Mouse (Mus musculus): Measurements from ENCODE around the gene Ethe1. TPM values are rescaled to one million over a fixed set of nuclear protein-coding genes. Genes with fewer than 3 reads are reported as not detected.
"Not testable (repeated sequence)": the region's sequence is repeated elsewhere in the genome, so short reads cannot be mapped to it uniquely, and the experiment has no call there.

The Ethe1 gene
- polyA plus RNA-seq, 1 experiment from 2014 or later, result 17.0 TPM

DNA sequence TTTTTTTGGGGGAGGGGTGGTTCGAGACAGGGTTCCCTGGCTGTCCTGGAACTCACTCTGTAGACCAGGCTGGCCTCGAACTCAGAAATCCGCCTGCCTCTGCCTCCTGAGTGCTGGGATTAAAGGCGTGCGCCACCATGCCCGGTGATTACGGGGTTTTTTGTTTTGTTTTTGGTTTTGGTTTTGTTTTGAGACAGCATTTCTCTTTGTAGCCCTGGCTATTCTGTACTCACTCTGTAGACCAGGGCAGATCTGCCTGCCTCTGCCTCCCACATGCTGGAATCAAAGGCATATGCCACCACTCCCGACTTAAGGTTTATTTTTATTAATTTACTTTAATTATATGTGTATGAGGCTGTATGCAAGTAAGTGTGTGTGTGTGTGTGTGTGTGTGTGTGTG, 31.0 kb downstream of the Ethe1 start:
- ATAC-seq; H3K4me2 ChIP-seq; H3K4me3 ChIP-seq; H3K27ac ChIP-seq; H3K9me3 ChIP-seq (replicated peaks); H3K27me3 ChIP-seq (replicated peaks); H3K9ac ChIP-seq: not testable (repeated sequence)
- Histone ChIP-seq H3K36me3 (peaks cover 30% of the 10 kb centered on the region), H3K4me1 (peaks cover 17% of the 10 kb centered on the region)
- WGBS (ENCODE audit: insufficient replicate concordance), result 73% methylated on average over 8 of the region's 8 CpGs

DNA sequence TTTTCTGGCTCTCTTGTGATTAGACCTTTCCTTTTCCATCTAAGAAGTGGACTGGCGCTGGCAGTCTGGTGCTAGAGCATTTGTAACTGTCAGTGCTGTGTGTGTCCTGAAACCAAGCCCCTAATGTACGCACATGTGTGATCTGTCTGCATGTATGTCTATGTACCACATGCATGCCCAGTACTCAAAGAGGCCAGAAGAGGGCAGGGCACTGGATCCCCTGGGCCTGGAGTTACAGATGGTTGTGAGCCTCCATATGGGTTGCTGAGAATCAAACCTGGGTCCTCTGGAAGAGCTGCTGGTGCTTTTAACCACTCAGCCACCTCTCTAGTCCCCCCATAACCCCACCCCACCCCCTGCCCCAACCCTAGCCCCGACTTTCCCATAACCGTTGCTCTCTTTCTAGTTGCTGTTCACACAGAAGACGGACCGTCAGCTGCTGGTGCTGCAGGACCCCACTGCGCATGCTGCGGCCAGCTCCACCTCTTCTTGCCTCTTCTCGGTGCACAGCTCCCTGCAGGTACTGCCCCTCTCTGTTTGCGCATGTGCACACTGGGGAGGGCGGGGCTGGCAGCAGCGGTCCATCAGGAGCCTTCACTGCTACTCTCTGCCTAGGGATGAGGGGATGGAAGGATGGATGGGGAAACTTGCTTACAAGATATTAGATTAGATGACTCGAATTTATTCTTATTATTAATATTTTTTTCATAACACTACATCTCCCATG, 32.5 kb downstream of the Ethe1 start:
- WGBS (ENCODE audit: insufficient replicate concordance), result 81% methylated on average over 13 of the region's 13 CpGs
- Histone ChIP-seq H3K4me3 (no peak overlapping the region), H3K27ac (no peak overlapping the region), H3K36me3 (peaks cover 30% of the 10 kb centered on the region), H3K4me1 (peaks cover 17% of the 10 kb centered on the region), H3K9me3 (replicated peaks) (no peaks in the 10 kb centered on the region; the same call in 1 of the 2 replicates), H3K4me2 (no peak overlapping the region), H3K9ac (no peak overlapping the region), H3K27me3 (replicated peaks) (no peaks in the 10 kb centered on the region; the same call in 1 of the 2 replicates)
- ATAC-seq, result no peak

DNA sequence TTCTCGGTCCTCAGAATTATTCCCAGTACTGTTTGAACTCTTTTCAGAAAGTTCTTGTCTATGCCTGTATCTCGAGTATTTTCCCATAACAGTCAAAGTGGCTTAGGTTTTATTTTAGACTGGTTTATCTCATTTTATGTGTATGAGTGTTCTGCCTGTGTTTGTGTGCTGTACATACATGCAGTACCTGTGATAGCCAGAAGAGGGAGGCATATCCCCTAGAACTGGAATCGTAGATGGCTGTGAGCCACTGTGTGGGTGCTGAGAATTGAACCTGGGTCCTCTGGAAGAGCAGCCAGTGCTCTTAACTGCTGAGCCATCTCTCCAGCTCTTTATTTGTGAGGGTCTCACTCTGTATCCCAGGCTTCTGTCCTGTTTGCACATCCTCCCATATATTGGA, 33.9 kb downstream of the Ethe1 start:
- H3K9ac ChIP-seq, result no peak overlapping the region
- H3K9me3 ChIP-seq (replicated peaks), result no peaks in the 10 kb centered on the region; the same call in 1 of the 2 replicates
- peaks cover 30% of the 10 kb centered on the region for H3K36me3 ChIP-seq
- H3K27me3 ChIP-seq (replicated peaks), result no peaks in the 10 kb centered on the region; the same call in 1 of the 2 replicates
- 74% methylated on average over 3 of the region's 3 CpGs for WGBS (ENCODE audit: insufficient replicate concordance)
- no peak overlapping the region for H3K4me2 ChIP-seq
- peaks cover 14% of the 10 kb centered on the region for H3K4me1 ChIP-seq
- no peak overlapping the region for H3K4me3 ChIP-seq
- ATAC-seq, result no peak
- no peak overlapping the region for H3K27ac ChIP-seq

DNA sequence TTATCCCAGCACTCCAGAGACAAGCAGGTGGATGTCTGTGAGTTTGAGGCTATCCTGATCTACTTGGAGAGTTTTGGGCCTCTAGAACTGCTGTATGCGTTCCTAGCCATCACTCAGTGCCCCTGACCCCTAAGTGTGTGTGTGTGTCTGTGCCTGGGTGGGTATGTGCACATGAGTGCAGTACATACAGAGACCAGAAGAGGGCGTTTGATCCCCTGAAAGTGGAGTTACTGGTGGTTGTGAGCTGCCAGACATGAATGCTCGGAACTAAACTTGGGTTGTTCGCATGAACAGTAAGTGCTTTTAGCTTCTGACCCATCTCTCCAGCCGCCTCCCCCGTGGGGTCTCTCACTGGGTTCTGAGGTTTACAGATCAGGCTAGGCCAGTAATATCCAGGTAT, 35.6 kb downstream of the Ethe1 start:
- H3K27me3 ChIP-seq (replicated peaks), result no peaks in the 10 kb centered on the region; the same call in 1 of the 2 replicates
- no peak overlapping the region for H3K9ac ChIP-seq
- peaks cover 30% of the 10 kb centered on the region for H3K36me3 ChIP-seq
- H3K4me2 ChIP-seq, result no peak overlapping the region
- WGBS (ENCODE audit: insufficient replicate concordance), result 75% methylated on average over 6 of the region's 6 CpGs
- H3K4me1 ChIP-seq, result no peaks in the 10 kb centered on the region
- no peak overlapping the region for H3K27ac ChIP-seq
- ATAC-seq, result no peak
- H3K9me3 ChIP-seq (replicated peaks), result no peaks in the 10 kb centered on the region; the same call in 1 of the 2 replicates
- H3K4me3 ChIP-seq, result no peak overlapping the region

DNA sequence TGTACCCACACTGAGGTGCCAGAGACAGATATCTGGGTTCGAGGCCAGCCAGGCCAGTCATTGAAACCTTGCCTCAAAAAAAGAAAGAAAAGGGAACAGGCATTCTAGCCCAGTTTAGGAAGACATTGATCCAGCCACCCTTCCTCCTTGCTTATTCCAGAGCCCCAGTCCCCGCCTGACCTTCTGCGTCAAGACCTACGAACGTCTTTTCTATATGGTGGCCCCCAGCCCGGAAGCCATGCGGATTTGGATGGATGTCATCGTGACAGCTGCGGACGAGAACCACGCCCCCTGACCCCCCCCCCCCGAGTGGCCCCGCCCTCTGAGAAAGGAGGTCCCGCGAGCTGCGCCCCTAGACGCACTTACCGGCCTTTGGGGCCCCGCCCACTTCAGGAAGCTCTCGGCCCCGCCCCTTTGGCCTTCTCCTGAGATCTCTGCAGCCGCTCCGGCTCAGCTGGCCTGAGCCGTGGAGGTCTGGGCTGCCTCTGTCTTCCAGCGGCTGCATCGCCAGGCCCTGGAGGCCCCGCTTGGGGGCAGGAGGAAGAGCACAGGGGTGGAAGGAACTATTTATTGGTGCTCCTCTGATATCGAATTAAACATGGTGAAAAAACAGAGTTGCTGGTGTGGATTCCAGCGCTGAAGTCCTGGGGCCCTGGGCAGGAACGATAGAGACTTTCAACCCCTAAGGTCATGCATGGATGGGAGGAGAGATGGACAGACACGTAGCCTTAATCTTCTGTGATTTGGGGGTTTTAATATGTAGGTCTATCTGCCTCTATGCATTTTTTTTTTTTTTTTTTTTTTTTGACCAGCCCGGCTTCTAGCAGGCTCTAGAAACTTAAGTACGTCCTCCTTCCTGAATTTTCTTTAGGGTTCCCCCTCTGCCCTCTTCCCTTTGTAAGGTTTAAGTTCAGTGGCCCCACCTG, 41.6 kb downstream of the Ethe1 start:
- Histone ChIP-seq H3K27me3 (replicated peaks) (no peaks in the 10 kb centered on the region), H3K4me2 (peak overlapping the region; percentile 70), H3K4me1 (peaks cover 9% of the 10 kb centered on the region), H3K36me3 (no peaks in the 10 kb centered on the region), H3K4me3 (peak overlapping the region; percentile 41), H3K27ac (no peak overlapping the region), H3K9ac (peak overlapping the region; percentile 59; the same call in 1 of the 2 replicates), H3K9me3 (replicated peaks) (no peaks in the 10 kb centered on the region)
- ATAC-seq, result peak; percentile 89
- 9% methylated on average over 33 of the region's 33 CpGs for WGBS (ENCODE audit: insufficient replicate concordance)

DNA sequence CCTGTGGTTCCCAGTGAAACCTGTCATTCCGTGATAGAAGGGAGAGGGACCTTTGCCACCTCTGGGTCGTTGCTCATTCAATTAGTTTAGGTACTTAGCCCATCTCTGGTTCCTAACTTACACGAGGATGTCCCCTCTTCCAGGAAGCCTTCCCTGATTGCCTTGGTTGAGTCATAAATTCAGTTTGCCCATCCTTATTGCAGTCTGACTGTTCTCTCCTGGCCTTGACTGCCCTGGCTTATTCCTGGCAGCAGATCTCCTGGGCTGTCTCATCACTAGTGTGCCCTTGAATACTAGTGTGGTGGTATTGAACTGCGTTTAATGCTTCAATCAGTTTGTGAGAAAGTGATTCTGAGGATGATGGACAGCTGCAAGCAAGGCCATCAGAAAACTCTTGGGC, 42.3 kb downstream of the Ethe1 start:
- WGBS (ENCODE audit: insufficient replicate concordance), result 55% methylated on average over 4 of the region's 4 CpGs
- Histone ChIP-seq H3K9ac (no peak overlapping the region), H3K4me2 (0 out of 2 replicates have a peak overlapping the region, but pooled peaks have one; percentile 70), H3K36me3 (no peaks in the 10 kb centered on the region), H3K4me1 (peaks cover 9% of the 10 kb centered on the region), H3K27me3 (replicated peaks) (no peaks in the 10 kb centered on the region), H3K4me3 (no peak overlapping the region), H3K9me3 (replicated peaks) (no peaks in the 10 kb centered on the region), H3K27ac (no peak overlapping the region)
- no peak for ATAC-seq

DNA sequence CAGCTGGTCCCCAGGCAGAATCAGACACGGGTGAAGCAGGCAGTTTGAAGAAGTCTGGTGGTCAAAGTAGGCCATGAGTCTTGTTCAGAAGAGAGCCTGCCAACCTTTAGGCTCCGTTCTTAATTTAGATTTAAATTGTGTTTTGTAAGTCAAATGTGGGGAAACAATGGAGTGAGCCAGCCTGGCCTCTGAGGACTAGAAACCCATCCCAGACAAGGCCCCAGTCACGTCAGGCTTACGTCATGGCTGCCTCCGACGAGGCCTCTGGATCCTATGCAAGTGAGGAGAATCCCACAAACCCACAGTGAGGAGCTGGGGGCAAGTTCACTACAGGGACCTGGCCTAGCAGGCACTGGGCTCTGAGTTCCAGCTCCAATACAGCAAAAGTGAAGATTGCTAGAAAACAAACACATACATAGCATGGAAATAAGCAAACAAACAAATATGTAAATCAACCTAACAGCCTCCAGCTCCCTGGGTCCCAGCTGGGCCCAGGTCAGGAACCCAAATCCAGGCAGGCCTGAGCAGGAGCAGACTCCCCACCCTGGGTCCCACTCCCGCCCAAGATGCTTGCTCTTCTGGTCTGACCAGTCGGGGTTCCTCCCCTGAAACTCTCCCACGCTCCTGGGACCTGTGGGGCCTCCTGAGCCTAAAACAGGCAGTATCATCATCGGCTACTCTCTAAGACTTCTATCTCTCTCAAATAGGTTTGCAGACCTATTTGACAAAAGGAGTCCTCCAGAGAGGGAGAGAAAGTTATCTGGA, 43.0 kb downstream of the Ethe1 start:
- ATAC-seq, result no peak
- no peaks in the 10 kb centered on the region; the same call in 1 of the 2 replicates for H3K27me3 ChIP-seq (replicated peaks)
- H3K4me1 ChIP-seq, result peaks cover 9% of the 10 kb centered on the region
- 61% methylated on average over 10 of the region's 10 CpGs for WGBS (ENCODE audit: insufficient replicate concordance)
- no peak overlapping the region for H3K27ac ChIP-seq
- H3K9ac ChIP-seq, result no peak overlapping the region
- no peaks in the 10 kb centered on the region for H3K36me3 ChIP-seq
- H3K4me2 ChIP-seq, result no peak overlapping the region
- no peak overlapping the region for H3K4me3 ChIP-seq
- no peaks in the 10 kb centered on the region for H3K9me3 ChIP-seq (replicated peaks)

DNA sequence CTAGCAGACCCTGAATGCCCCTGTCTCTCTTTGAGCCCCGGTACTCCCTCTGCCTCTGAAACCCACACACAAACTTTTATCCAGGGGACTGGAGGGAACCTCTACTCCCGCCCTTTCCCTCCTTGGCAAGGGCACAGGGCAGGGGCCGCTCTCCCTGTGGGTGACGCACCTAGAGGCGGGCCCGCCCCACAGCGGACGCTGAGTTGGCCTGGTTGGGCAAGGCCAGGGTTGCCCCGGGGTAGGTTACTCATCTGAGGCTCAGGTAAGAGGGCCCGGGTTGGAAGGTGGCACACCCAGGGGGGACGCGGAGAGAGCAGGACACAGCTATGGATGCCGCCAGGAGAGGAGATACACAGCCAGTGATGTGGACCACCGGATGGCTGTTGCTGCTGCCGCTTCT, 48.9 kb downstream of the Ethe1 start, which contains the start of gene Lypd3:
TSS of gene Lypd3 (plus strand) at position 287 of the 400 bp plus-strand sequence.
- 0 out of 2 replicates have a peak within 1 kb of the TSS, but pooled peaks have one; percentile 50 for H3K4me3 ChIP-seq
- 0 out of 2 replicates have a peak within 1 kb of the TSS, but pooled peaks have one; percentile 79 for H3K4me2 ChIP-seq
- no peaks in the 10 kb centered on the region for H3K36me3 ChIP-seq
- 32% methylated on average over 15 of the region's 15 CpGs for WGBS (ENCODE audit: insufficient replicate concordance)
- no peak within 1 kb of the TSS for H3K9ac ChIP-seq
- no peak for ATAC-seq
- H3K4me1 ChIP-seq, result peaks cover 17% of the 10 kb centered on the region
- no peaks in the 10 kb centered on the region for H3K9me3 ChIP-seq (replicated peaks)
- peaks cover 53% of the 10 kb centered on the region for H3K27me3 ChIP-seq (replicated peaks)
- H3K27ac ChIP-seq, result no peak within 1 kb of the TSS; the same call in 1 of the 2 replicates

DNA sequence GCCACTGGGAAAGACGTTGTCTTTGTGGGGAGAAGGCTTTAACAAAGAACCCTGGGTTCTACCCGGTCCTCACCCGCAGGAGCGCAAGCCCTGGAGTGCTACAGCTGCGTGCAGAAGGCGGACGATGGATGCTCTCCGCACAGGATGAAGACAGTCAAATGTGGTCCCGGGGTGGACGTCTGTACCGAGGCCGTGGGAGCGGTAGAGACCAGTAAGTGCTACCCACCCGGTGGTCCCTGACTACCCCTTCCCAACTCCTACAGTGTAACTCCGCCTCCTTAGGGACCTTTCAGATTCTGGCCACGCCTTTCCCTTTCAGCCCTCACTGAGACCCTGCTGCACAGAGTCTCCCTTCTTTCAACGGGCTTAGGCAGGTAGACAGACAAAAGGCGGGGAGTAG, 49.7 kb downstream of the Ethe1 start:
- no peak overlapping the region for H3K9ac ChIP-seq
- ATAC-seq, result no peak
- peaks cover 17% of the 10 kb centered on the region for H3K4me1 ChIP-seq
- H3K27me3 ChIP-seq (replicated peaks), result peaks cover 53% of the 10 kb centered on the region
- WGBS (ENCODE audit: insufficient replicate concordance), result 4% methylated on average over 18 of the region's 18 CpGs
- H3K4me3 ChIP-seq, result 0 out of 2 replicates have a peak overlapping the region, but pooled peaks have one; percentile 50
- H3K27ac ChIP-seq, result no peak overlapping the region
- H3K9me3 ChIP-seq (replicated peaks), result no peaks in the 10 kb centered on the region
- H3K36me3 ChIP-seq, result no peaks in the 10 kb centered on the region
- no peak overlapping the region for H3K4me2 ChIP-seq

DNA sequence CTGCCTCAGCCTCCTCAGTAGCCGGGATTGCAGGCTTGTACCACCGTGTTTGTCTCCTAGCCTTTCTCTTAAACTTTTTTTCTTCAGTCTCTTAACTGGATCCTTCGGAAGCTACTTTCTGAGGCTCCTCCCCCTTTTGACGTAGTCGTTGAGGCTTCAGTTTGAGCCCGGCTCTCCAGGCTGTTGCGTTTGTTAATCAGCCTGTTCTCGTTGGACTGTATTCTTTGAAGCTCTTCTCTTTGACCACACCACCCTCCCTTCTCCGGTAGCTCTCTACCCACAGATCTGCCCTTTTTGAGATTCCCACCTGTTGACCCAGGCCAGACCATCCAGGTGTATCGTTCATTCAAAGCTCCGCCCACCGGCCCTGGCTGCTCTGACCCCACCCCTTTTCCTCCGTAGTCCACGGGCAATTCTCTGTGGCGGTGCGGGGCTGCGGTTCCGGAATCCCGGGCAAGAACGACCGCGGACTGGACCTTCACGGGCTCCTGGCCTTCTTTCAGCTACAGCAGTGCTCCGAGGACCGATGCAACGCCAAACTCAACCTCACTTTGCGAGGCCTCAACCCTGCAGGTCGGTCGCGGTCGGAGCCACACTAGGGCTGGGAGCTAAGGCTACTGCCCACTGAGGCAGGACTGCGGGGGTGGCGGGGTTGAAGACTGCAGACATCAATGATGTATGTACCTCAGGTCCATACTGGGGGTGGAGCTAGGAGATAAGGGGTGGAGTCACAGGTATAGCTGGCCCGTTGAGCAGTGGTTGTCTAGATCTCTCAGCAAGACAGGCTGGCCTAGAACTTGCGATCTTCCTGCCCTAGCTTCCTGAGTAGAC, 50.9 kb downstream of the Ethe1 start:
- no peak overlapping the region for H3K27ac ChIP-seq
- H3K4me2 ChIP-seq, result peak overlapping the region; percentile 79
- peak overlapping the region; percentile 9; the same call in 1 of the 2 replicates for H3K9ac ChIP-seq
- H3K4me3 ChIP-seq, result peak overlapping the region; percentile 50
- 0 out of 2 replicates have a peak, but pooled peaks have one; percentile 30 for ATAC-seq
- peaks cover 17% of the 10 kb centered on the region for H3K4me1 ChIP-seq
- WGBS (ENCODE audit: insufficient replicate concordance), result 3% methylated on average over 35 of the region's 35 CpGs
- no peaks in the 10 kb centered on the region for H3K9me3 ChIP-seq (replicated peaks)
- peaks cover 53% of the 10 kb centered on the region for H3K27me3 ChIP-seq (replicated peaks)
- no peaks in the 10 kb centered on the region for H3K36me3 ChIP-seq

DNA sequence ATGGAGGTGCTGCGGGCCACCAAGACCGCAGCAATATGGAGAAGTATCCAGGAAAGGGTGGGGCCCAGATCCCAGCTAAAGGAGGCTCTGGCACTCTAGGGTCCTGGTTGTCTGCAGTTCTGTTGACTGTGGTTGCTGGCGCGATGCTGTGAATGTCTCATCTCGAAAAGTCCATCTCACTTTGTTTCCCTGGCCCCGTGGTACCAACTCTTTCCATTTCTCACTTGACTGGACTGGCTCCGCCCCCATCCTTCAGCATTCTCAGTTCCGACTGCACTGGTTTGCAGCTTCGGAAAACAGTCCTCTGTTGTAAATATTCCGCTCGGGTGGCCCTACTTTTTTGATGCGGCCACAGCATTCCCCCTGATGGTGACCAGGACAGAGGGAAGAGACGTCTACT, 53.1 kb downstream of the Ethe1 start:
- Histone ChIP-seq H3K36me3 (no peaks in the 10 kb centered on the region), H3K4me3 (no peak overlapping the region), H3K27me3 (replicated peaks) (peaks cover 53% of the 10 kb centered on the region), H3K27ac (no peak overlapping the region), H3K4me1 (peaks cover 17% of the 10 kb centered on the region), H3K9me3 (replicated peaks) (no peaks in the 10 kb centered on the region), H3K9ac (no peak overlapping the region), H3K4me2 (no peak overlapping the region)
- 59% methylated on average over 13 of the region's 13 CpGs for WGBS (ENCODE audit: insufficient replicate concordance)
- ATAC-seq, result no peak
